Mouse (Mus musculus): ENCODE measurements at regions not wholly inside any gene's neighbourhood (a gene's known extent, or its start where the extent isn't known, plus 50 kb on each side); places are given as distances from the start of the nearest gene placed in this dataset.

DNA sequence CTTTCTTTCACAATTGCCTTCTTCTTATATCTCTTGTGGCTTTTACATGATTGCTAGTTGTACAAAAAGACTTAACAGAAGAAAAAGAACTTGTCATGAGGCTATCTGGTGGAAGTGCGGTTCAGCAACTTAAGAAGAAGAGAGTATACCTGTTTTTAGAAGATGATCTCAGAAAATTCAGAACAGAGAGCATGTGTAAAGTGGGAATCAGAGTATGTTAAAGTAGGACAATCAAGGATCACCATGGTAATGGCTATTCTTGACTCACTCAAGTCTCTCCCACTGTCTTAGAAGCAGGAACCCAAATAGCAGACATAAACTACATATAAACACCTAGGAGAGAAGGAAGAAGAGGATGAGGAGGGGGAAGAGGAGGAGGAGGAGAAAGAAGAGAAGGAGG is 857.9 kb upstream of the Nr2f1 start:
- DNase-seq, result no peak

- DNase-seq, result no peak
Measured at GRCm38 (mm10) chr13:79054481-79054880, 854.9 kb upstream of the Nr2f1 start.

GRCm38 (mm10) chr13:79053428-79053827 is 853.9 kb upstream of the Nr2f1 start:
- DNase-seq, result no peak

DNA sequence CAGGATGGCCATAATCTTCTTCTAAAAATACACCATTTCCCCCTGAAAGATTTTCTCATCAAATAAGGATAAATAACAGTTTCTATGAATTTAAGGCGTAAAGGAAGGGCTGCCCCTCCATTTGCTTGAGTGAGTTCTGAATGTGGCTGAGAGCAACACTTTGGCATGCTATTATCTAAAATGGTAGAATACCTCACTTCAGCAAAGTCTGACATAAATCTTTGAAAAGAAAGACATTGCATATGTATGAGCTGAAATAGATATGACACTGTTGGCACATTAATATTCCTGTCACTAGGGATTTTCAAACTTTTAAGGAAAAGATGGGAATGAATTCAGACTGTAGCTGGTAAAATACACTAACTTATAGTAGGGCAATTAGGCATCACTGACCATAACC is 847.7 kb upstream of the Nr2f1 start:
- no peak for DNase-seq

DNA sequence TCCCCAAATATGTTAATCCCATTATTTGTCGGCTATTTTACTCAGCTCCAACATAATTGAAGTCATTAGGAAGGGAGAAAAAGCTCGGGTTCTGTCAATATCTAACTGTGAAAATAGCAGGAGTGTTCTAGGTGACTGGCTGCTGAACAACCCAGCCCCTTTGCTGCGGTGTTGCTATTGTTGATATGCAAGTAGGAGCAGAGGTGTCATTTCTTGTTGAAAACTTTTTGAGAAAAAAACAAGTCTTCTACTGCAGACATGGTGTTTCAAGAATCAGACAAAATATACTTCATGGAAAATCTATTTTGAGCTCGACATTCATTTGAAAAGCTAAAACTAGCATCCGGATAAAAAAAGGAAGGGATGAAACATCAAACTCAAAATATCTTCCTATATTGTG is 845.1 kb upstream of the Nr2f1 start:
- no peak for DNase-seq

GRCm38 (mm10) chr13:79037883-79038282 is 838.3 kb upstream of the Nr2f1 start:
- DNase-seq, result no peak

GRCm38 (mm10) chr13:79035276-79035675 is 835.7 kb upstream of the Nr2f1 start:
- no peak for DNase-seq

- DNase-seq, result no peak
Measured at GRCm38 (mm10) chr13:79029974-79030373, 830.4 kb upstream of the Nr2f1 start.

DNA sequence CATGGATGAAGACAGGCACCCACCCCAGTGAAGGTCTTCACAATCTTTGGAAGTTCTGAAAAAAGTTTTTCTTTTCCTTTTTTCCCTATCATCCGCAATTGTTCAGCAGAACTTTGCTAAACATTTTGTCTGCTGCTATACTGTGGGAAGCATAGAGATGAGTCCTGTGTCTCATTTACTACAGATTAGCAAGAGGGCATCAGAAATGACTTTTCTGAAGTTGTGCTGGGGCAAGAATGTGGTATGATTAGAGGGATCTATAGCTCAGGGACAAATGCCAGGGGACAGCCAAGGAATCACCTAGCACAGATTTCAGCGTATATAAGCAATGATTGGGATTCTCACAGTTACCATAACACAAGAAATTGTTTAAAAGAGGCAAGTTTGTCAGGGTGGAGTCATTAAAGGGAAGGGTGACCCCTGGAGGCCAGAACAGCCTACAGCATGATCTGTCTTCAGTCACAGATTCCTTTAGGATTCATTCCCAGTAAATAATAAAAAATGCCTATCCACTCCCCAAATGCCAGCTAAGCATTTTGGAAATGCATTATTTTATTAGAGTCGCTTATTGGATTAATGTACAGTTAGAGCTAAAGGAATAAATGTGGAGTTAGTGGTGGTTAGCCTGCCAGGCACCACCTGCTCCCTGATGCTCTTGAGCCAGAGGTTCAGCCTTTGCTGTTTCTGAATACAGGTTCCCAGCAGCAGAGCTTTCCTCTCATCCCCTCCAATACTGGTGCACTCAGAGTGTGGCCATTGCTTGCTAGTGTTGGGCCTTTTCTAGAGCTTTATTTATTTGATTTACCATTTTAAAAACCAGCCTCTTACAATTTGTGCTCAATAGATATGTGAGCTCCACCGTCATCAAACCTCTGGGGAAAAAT is 828.6 kb upstream of the Nr2f1 start:
- peak; percentile 6 for DNase-seq

DNA sequence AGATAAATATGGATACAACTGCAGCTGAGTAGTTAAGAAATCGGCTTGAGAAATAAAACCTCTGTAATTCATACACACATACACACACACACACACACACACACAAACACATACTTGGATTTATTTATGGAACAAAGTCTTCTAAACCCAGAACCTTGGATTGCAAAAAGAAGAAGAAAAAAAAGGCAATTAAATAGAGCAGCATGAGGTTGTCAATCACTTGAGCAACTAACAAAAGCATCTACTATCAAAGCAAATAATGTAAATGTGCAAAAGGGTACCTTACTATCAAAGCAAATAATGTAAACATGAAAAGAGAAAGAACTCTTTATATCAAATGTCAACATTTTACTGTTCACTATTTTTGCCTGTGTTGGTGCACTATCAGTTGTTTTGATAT is 826.1 kb upstream of the Nr2f1 start:
- DNase-seq, result no peak

DNA sequence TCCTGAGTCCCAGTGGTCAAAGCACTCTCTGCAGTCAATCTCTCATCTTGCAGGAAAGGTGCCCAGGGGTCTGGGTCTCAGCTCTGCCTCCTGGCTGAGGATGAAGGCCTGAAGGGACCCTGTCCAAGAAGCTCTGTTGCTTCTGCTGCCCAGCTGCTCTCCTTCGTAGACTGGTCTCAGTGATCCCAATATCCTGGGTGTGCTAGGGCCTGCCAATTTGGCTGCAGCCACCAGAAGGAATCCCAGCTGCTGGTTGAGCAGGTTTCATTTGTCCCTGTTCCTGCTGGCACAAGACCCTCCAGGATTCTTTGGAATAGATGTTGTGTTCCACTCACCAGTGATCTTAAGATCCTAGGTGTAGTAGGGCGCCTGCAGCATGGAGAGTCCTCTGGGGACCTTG is 818.5 kb upstream of the Nr2f1 start:
- no peak for DNase-seq

- no peak for DNase-seq
Measured at GRCm38 (mm10) chr13:79003313-79003712, 803.8 kb upstream of the Nr2f1 start.

DNA sequence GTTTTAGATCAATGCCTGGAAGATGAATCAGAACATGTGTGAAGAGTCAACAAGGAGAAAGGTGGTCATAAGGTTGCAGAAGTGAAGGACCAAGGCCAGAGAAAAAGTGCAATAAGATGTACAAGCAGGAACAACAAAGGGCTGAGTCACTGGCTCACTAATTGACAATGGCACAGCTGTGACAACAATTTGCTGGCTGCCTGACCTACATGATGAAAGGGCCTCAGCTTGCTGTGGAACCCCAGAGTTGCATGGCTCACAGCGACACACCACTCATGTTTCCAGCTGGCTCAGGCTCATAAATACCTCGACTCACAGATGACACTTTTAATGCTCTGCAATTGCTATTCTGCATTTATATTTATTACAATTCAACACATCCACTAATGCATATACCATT is 799.3 kb upstream of the Nr2f1 start:
- no peak for DNase-seq

GRCm38 (mm10) chr13:78992326-78992725 is 792.8 kb upstream of the Nr2f1 start:
- DNase-seq, result no peak

GRCm38 (mm10) chr13:78985921-78986320 is 786.4 kb upstream of the Nr2f1 start:
- no peak for DNase-seq

DNA sequence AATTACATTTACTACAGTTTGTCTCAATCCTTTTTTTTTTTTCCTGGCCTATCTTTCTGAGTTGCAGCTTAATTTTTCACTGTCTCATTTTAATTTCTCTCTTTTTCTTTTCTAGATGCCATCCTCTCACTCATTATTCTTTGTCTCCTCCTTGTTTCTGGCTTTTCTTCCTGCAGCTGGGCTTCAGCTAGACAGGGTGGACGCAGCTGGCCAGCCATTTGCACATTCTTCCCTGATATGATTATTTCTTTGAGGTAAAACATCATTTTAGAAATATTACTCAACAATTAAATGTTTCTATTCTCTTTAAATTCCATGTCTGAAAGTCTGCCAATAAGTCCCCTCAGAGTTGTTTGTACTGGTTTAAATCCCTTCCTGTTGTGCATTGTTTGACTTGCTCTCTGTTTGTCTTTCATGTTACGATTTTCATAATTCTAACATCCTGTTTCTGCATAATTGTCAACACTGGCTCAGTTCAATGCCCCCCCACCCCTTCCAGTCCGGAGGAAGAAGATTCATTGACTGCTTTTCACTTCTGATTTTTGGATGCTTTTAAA is 777.7 kb upstream of the Nr2f1 start:
- DNase-seq, result no peak

GRCm38 (mm10) chr13:78938351-78938741 is 738.8 kb upstream of the Nr2f1 start:
- no peak for DNase-seq

DNA sequence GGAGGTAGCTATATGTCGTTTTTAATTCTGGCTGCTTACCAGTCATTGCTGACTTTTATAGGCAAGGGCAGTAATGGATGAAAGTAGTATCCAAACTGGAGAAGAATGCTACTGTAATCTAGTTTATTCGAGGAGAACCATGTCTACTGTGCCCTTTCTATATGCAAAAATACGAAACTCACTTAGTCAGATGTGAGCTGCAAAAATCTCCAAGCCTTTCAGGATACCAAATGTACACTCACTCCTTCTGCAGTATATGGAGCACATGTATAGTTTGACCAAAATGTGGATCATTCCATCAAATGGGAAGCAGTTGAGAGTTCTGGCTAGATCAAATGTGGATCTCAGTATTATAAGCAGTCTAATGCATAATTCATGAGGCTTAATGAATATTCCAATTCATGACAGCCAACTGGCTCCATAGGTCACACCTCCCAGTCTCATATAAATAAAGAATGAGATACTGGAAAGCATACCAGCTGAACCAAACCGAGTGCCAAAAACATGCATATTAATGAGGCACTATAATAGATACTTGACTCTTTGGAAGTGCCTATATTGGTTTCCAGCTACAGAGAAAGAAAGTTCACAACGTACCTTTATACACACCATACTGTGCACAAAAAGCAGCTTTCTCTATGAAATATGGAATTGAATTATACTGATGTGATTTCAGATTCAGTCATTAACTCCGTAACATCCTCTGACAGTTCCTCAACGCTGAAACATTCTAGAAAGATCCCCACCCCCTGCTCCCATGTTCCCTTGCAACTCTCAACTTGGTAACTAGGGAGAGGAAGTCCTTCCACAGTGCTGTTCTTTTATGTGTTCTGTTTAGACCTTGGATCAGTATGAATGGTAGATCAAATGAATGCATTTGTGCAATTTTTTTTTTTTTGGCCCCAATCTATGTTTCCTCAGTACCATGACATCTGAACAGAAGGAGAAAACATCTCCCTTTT is 738.1 kb upstream of the Nr2f1 start:
- peak; percentile 2 for DNase-seq

DNA sequence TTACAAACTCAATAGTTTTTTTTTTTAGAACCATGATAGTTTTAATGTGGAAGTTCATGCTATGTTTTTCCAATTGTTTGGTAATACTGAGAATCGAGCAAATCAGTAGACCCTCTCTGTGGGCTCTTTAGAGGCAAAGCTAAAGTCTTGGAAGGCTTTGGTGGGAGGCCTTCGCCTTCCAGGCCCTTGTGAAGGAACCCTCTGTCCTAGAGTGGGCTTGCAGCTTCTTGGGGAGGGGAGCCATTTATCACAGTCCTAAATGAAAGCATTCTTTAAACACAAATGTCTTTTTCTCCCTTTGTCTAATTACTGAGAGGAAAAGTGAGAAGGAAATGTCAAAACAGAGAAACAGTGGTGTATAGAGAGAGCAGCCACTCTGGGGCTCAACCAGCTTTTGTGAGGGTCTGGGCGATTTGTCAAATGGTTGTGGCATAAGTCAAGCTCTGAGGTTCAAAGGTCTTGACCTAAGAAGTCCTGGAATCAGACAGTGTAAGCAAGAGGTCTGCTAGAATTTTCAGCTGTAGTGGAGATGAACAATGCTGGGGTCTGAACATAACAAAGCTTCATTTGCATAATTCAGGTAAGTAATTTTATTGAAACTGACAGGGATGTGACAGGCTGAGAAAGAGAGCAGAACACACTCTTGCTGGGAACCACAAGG is 736.6 kb upstream of the Nr2f1 start:
- DNase-seq, result no peak

GRCm38 (mm10) chr13:78928347-78928746 is 728.8 kb upstream of the Nr2f1 start:
- no peak for DNase-seq

- no peak for DNase-seq
Measured at GRCm38 (mm10) chr13:78920802-78921201, 721.2 kb upstream of the Nr2f1 start.

GRCm38 (mm10) chr13:78909839-78910238 is 710.3 kb upstream of the Nr2f1 start:
- no peak for DNase-seq

GRCm38 (mm10) chr13:78904102-78904501 is 704.5 kb upstream of the Nr2f1 start:
- DNase-seq, result no peak
